Mouse (Mus musculus): ENCODE data around the gene Apobec4.

GRCm38 (mm10) chr1:152767749-152768488 lies 17.6 kb downstream of the Apobec4 start:
- TF ChIP-seq CTCF (IDR thresholded peaks at IDR 0.05; ENCODE audit: extremely low read depth, insufficient read depth, low read length) (peak; percentile 61), POLR2A (IDR thresholded peaks at IDR 0.05; ENCODE audit: extremely low read depth, insufficient read depth, low read length) (peak; percentile 59; the same call in 1 of the 2 replicates)

Measured in cortical plate, adult 2 months (tissue).